Mouse (Mus musculus): ENCODE measurements around the gene Eps8l3.

DNA sequence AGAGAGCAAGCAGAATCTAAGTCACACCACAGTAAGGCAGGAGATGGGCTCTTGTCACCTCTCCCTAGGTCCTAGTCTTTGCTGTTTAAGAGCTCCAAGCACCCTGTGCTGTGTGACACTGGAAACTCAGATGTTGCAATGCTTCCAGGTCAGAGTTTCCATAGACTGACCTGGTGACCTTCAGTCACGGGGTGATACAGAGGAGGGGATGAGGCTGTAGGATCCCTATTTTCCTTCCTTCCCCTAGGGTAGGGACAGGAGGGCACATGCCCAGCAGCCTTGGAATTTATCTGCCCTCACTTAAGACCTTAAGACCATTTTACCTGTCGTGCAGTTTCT lies 27.4 kb upstream of the Eps8l3 start:
- TF ChIP-seq CTCF (IDR thresholded peaks at IDR 0.05; ENCODE audit: insufficient read depth, low read length) (no peak), POLR2A (IDR thresholded peaks at IDR 0.05; ENCODE audit: borderline replicate concordance, extremely low read depth, low read depth, low read length) (no peak)
